Mouse (Mus musculus): ENCODE measurements around the gene Filip1l.

DNA sequence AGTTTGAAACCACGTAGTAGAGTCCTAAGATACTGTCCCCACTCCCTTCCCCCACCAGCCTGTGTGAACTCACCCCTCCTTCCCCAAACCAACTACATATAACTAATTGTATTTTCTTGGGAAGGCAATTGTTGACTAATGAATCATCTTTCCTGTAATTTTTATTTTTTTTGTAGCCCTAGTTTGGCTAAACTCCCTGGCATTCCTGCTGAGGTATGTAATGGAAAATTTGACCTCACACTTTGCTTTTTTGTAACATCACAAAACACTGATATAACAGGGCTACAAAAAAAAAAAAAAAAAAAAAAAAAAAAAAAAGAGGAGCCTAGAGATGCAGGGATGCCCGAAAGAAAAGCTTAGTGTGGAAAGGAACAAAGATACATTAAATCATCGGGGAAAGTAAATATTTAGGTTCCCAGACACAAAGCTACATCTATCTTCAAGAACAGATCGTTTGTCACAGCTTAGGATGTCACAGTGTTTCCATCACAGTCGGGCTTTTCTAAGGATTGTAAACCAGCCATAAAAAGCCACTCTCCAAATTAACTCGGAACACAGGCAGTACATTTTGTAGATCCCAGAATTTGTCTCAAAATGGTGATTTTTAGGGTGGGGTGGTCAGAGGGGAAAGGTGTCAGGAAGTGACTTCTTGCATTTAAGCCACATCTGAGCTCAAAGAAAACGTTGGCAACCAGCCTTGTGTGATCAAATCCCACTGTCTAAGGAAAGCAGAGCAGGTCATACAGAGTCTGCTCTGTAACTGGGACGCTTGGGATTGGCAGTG lies 68.1 kb downstream of the Filip1l start:
- TF ChIP-seq MAFK (IDR thresholded peaks at IDR 0.05; ENCODE audit: insufficient read depth, low read depth, low read length): no peak
- no peak for TF ChIP-seq HCFC1 (IDR thresholded peaks at IDR 0.05; ENCODE audit: borderline replicate concordance, insufficient read depth, low read length)
- TF ChIP-seq ZNF384 (IDR thresholded peaks at IDR 0.05; ENCODE audit: low read depth, low read length): no peak
- TF ChIP-seq ZC3H11A (IDR thresholded peaks at IDR 0.05; ENCODE audit: borderline replicate concordance, low read depth, low read length): no peak
